Mouse (Mus musculus) limb, embryonic 11.5 days (tissue): ENCODE measurements around the gene Kbtbd3. TPM values are rescaled to one million over a fixed set of nuclear protein-coding genes. Genes with fewer than 3 reads are reported as not detected.

ENCODE experiments used
- ATAC-seq: fragments of 200-750 bp; cut with Nextera tagmentation; 2 replicates; pipeline ENCODE4 v1.8.0; 2017; ENCODE audit warnings: low read depth; ENCODE audit not compliant: insufficient number of reproducible peaks, low FRiP score, low TSS enrichment
- DNase-seq: peaks from one replicate; pipeline ENCODE4 v3.0.0-alpha.2; 2015; ENCODE audit warnings: low spot score
- H3K27ac ChIP-seq: fragments of 300-500 bp; sonication (generic); replicated peaks from 2 replicates; pipeline ENCODE4 v1.5.1; 2014; ENCODE audit warnings: low read depth, mild to moderate bottlenecking, low read length
- H3K27me3 ChIP-seq: fragments of 300-500 bp; sonication (generic); 2 replicates; pipeline ENCODE4 v1.6.1; 2014; ENCODE audit warnings: mild to moderate bottlenecking, low read length, mixed read lengths; ENCODE audit not compliant: control insufficient read depth, insufficient read depth
- H3K36me3 ChIP-seq: fragments of 300-500 bp; sonication (generic); 2 replicates; pipeline ENCODE4 v1.6.1; 2014; ENCODE audit warnings: mild to moderate bottlenecking, low read length, moderate library complexity, mixed read lengths; ENCODE audit not compliant: control insufficient read depth, insufficient read depth
- H3K4me1 ChIP-seq: fragments of 300-500 bp; sonication (generic); 2 replicates; pipeline ENCODE4 v1.6.1; 2014; ENCODE audit warnings: low read length, mixed read lengths; ENCODE audit not compliant: control insufficient read depth, insufficient read depth
- H3K4me2 ChIP-seq: fragments of 300-500 bp; sonication (generic); 2 replicates; pipeline ENCODE4 v1.6.1; 2014; ENCODE audit warnings: low read depth, mild to moderate bottlenecking, moderate library complexity; ENCODE audit not compliant: severe bottlenecking
- H3K4me3 ChIP-seq: fragments of 300-500 bp; sonication (generic); 2 replicates; pipeline ENCODE4 v1.5.1; 2014; ENCODE audit warnings: low read depth, low read length
- H3K9ac ChIP-seq: fragments of 300-500 bp; sonication (generic); 2 replicates; pipeline ENCODE4 v1.6.1; 2014; ENCODE audit warnings: mild to moderate bottlenecking, low read length
- H3K9me3 ChIP-seq: fragments of 300-500 bp; sonication (generic); 2 replicates; pipeline ENCODE4 v1.6.1; 2016; ENCODE audit warnings: low read length; ENCODE audit not compliant: control insufficient read depth
- WGBS: fragments of 180-500 bp; shearing (Covaris S2); extraction: QIAGEN DNeasy Blood & Tissue Kit; methylation state at CpG from one replicate; pipeline ENCODE4 v1.1.7; 2014; 5-methylcytosine and 5-hydroxymethylcytosine counted together
- polyA plus RNA-seq: library from polyadenylated mRNA; unstranded; fragments of >200 nt; fragmentation: Nextera tagmentation; extraction: Ambion mirVana; gene quantifications from 2 replicates; pipeline ENCODE4 v1.2.1, GENCODE M21; 2014

The Kbtbd3 gene
- polyA plus RNA-seq, 1 experiment from 2014 or later = 6.7 TPM

GRCm38 (mm10) chr9:4310706-4311105 lies 1.1 kb downstream of the Kbtbd3 start:
- H3K9ac ChIP-seq = no peak overlapping the region; the same call in 1 of the 2 replicates
- WGBS = 83% methylated on average over 3 of the region's 3 CpGs

GRCm38 (mm10) chr9:4311162-4311561 lies 1.5 kb downstream of the Kbtbd3 start:
- H3K27me3 ChIP-seq = no peaks in the 10 kb centered on the region
- WGBS = 85% methylated on average over 3 of the region's 3 CpGs
- no peaks in the 10 kb centered on the region for H3K9me3 ChIP-seq
- DNase-seq = no peak
- no peak for ATAC-seq
- H3K27ac ChIP-seq = no peak overlapping the region
- H3K9ac ChIP-seq = no peak overlapping the region
- H3K4me2 ChIP-seq = no peak overlapping the region
- H3K4me1 ChIP-seq = peaks cover 2% of the 10 kb centered on the region; the same call in 1 of the 2 replicates
- H3K36me3 ChIP-seq = no peaks in the 10 kb centered on the region
- H3K4me3 ChIP-seq = no peak overlapping the region

More at GRCm38 (mm10) chr9:4310706-4311105, 1.1 kb downstream of the Kbtbd3 start:
- Histone ChIP-seq H3K4me1 (peaks cover 2% of the 10 kb centered on the region; the same call in 1 of the 2 replicates), H3K4me2 (peak overlapping the region; percentile 64), H3K4me3 (peak overlapping the region; percentile 59), H3K36me3 (no peaks in the 10 kb centered on the region), H3K9me3 (no peaks in the 10 kb centered on the region), H3K27me3 (no peaks in the 10 kb centered on the region), H3K27ac (no peak overlapping the region)
- no peak for ATAC-seq
- no peak for DNase-seq

- Histone ChIP-seq H3K36me3 (no peaks in the 10 kb centered on the region), H3K9ac (no peak overlapping the region), H3K27me3 (no peaks in the 10 kb centered on the region), H3K4me3 (no peak overlapping the region), H3K4me1 (no peaks in the 10 kb centered on the region), H3K9me3 (no peaks in the 10 kb centered on the region), H3K4me2 (no peak overlapping the region), H3K27ac (no peak overlapping the region)
- DNase-seq (no peak), ATAC-seq (no peak)
- 88% methylated on average over 4 of the region's 4 CpGs for WGBS
Measured at GRCm38 (mm10) chr9:4313946-4314345, 4.3 kb downstream of the Kbtbd3 start.

GRCm38 (mm10) chr9:4315746-4316145 lies 6.1 kb downstream of the Kbtbd3 start:
- no peak overlapping the region for H3K4me3 ChIP-seq
- no peak overlapping the region for H3K9ac ChIP-seq
- DNase-seq = no peak
- H3K4me2 ChIP-seq = no peak overlapping the region
- H3K27me3 ChIP-seq = no peaks in the 10 kb centered on the region
- H3K9me3 ChIP-seq = no peaks in the 10 kb centered on the region
- H3K27ac ChIP-seq = no peak overlapping the region
- 86% methylated on average over 2 of the region's 2 CpGs for WGBS
- no peaks in the 10 kb centered on the region for H3K4me1 ChIP-seq
- H3K36me3 ChIP-seq = no peaks in the 10 kb centered on the region
- ATAC-seq = no peak

- WGBS = 87% methylated on average over 6 of the region's 6 CpGs
- no peak for DNase-seq
- Histone ChIP-seq H3K4me3 (no peak overlapping the region), H3K9me3 (no peaks in the 10 kb centered on the region), H3K36me3 (no peaks in the 10 kb centered on the region), H3K9ac (no peak overlapping the region), H3K4me2 (no peak overlapping the region), H3K27me3 (no peaks in the 10 kb centered on the region), H3K27ac (no peak overlapping the region), H3K4me1 (no peaks in the 10 kb centered on the region)
- no peak for ATAC-seq
Measured at GRCm38 (mm10) chr9:4318939-4319721, 9.5 kb downstream of the Kbtbd3 start.

GRCm38 (mm10) chr9:4353163-4353562 lies 43.5 kb downstream of the Kbtbd3 start:
- no peak for ATAC-seq
- WGBS = 84% methylated on average over 1 of the region's 1 CpGs

GRCm38 (mm10) chr9:4375828-4376639 lies 66.4 kb downstream of the Kbtbd3 start, which contains the start of gene Msantd4:
TSS of gene Msantd4 (plus strand) at chr9:4376562.
- no peaks in the 10 kb centered on the region for H3K4me1 ChIP-seq
- peak; percentile 95 for DNase-seq
- peak within 1 kb of the TSS; percentile 56 for H3K4me2 ChIP-seq
- peak within 1 kb of the TSS; percentile 63 for H3K4me3 ChIP-seq
- 0 out of 2 replicates have a peak within 1 kb of the TSS, but pooled peaks have one; percentile 12 for H3K27ac ChIP-seq
- no peaks in the 10 kb centered on the region for H3K9me3 ChIP-seq
- no peaks in the 10 kb centered on the region for H3K27me3 ChIP-seq
- peak; percentile 100 for ATAC-seq
- H3K9ac ChIP-seq = peak within 1 kb of the TSS; percentile 77
- no peaks in the 10 kb centered on the region for H3K36me3 ChIP-seq
- 3% methylated on average over 31 of the region's 31 CpGs for WGBS

More at GRCm38 (mm10) chr9:4353163-4353562, 43.5 kb downstream of the Kbtbd3 start:
- Histone ChIP-seq H3K4me1 (no peaks in the 10 kb centered on the region), H3K27me3 (no peaks in the 10 kb centered on the region), H3K36me3 (no peaks in the 10 kb centered on the region), H3K9ac (no peak overlapping the region), H3K4me3 (no peak overlapping the region), H3K27ac (no peak overlapping the region), H3K9me3 (no peaks in the 10 kb centered on the region), H3K4me2 (no peak overlapping the region)
- no peak for DNase-seq

- no peak for DNase-seq
- H3K4me2 ChIP-seq = peak overlapping the region; percentile 56
- H3K9me3 ChIP-seq = no peaks in the 10 kb centered on the region
- no peaks in the 10 kb centered on the region for H3K27me3 ChIP-seq
- H3K4me3 ChIP-seq = peak overlapping the region; percentile 63
- H3K36me3 ChIP-seq = no peaks in the 10 kb centered on the region
- H3K4me1 ChIP-seq = no peaks in the 10 kb centered on the region
- ATAC-seq = peak; percentile 72
- peak overlapping the region; percentile 77 for H3K9ac ChIP-seq
- WGBS = under 1% methylated on average over 15 of the region's 15 CpGs
- H3K27ac ChIP-seq = 0 out of 2 replicates have a peak overlapping the region, but pooled peaks have one; percentile 12
Measured at GRCm38 (mm10) chr9:4376640-4377120, 67.0 kb downstream of the Kbtbd3 start.
